Mouse (Mus musculus) lung, postnatal 4 days (tissue): Measurements from ENCODE around the gene Gm3371.
"Not testable (repeated sequence)": the region's sequence is repeated elsewhere in the genome, so short reads cannot be mapped to it uniquely, and the experiment has no call there.

Experiments
- DNase-seq, 2 experiments: peaks; one replicate each; pipeline ENCODE4 v3.0.0; 2021

Gene Gm3371

GRCm38 (mm10) chr14:44410588-44410987 lies at the start of gene Gm3371:
Gene Gm3371 (minus strand): TSS chr14:44410688.
- DNase-seq = not testable (repeated sequence)

- not testable (repeated sequence) for DNase-seq
Measured at GRCm38 (mm10) chr14:44433335-44433734, 22.8 kb upstream of the Gm3371 start, which contains the start of gene Gm8232. Gene Gm8232 (plus strand): TSS chr14:44433635.

- DNase-seq = not testable (repeated sequence)
Measured at GRCm38 (mm10) chr14:44384233-44384632, 26.3 kb downstream of the Gm3371 start.

DNA sequence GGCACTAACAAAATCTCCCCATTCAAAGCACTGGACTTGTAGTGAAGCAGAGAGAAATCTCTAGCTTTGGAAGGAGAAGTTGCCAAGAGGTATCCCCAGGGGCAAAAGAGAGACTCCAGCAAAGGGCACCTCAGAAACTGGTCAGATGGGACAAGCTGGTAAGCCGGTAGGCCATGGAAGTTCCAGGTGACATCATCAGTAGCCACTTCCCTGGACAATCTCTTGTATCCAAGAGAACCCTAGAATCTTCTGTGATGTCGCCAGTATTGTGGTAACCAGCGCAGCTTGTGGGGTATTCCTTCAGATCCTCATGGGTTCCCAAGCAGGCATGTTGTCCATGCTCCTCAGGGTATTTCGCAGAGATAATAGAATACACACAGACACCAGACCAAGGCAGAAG lies 45.4 kb downstream of the Gm3371 start, which contains the start of gene Gm8229:
Gene Gm8229 (plus strand): TSS at position 301 of the 400 bp plus-strand sequence.
- DNase-seq = not testable (repeated sequence)

GRCm38 (mm10) chr14:44362301-44362700 lies 48.2 kb downstream of the Gm3371 start:
- not testable (repeated sequence) for DNase-seq

DNA sequence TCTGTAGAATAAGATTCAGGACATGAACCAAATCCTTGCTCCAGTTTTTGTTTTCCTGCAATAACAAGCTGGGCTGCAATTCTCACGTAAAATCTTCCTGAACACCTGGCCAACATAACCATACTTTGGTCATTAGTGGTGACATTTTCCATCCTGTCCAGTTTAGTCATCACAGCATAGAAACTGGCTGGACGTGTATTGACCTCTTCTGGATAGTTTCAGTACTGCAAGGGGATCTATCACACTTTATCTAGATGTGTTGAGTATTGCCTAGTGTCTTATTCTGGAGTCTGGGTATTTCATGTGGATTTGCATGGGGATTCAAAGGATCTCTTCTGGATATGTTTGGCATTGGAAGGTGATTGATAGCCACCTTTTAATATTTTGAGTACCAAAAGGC lies 49.1 kb downstream of the Gm3371 start:
- not testable (repeated sequence) for DNase-seq
